Mouse (Mus musculus) heart, embryonic 16.5 days (tissue): Measurements from ENCODE around the gene Gm5726. TPM values are rescaled to one million over a fixed set of nuclear protein-coding genes. Genes with fewer than 3 reads are reported as not detected.
"Not testable (repeated sequence)": the region's sequence is repeated elsewhere in the genome, so short reads cannot be mapped to it uniquely, and the experiment has no call there.

Source experiments
- ATAC-seq: fragments of 200-750 bp; cut with Nextera tagmentation; replicated peaks from 2 replicates; pipeline ENCODE4 v1.8.0; 2017; ENCODE audit warnings: moderate number of reproducible peaks; ENCODE audit not compliant: insufficient read depth, low FRiP score; ENCODE audit errors: extremely low read depth
- H3K27ac ChIP-seq: fragments of 300-500 bp; sonication (generic); 2 replicates; pipeline ENCODE4 v1.5.1; 2014; ENCODE audit warnings: mild to moderate bottlenecking, low read length, control low read depth, moderate library complexity
- H3K27me3 ChIP-seq: fragments of 300-500 bp; sonication (generic); 2 replicates; pipeline ENCODE4 v1.6.1; 2014; ENCODE audit warnings: low read length, mixed read lengths; ENCODE audit not compliant: control insufficient read depth, insufficient read depth
- H3K36me3 ChIP-seq: fragments of 300-500 bp; sonication (generic); 2 replicates; pipeline ENCODE4 v1.6.1; 2014; ENCODE audit not compliant: control insufficient read depth, insufficient read depth
- H3K4me1 ChIP-seq: fragments of 300-500 bp; sonication (generic); 2 replicates; pipeline ENCODE4 v1.6.1; 2014; ENCODE audit warnings: low read length, mixed read lengths; ENCODE audit not compliant: control insufficient read depth, insufficient read depth
- H3K4me2 ChIP-seq: fragments of 300-500 bp; sonication (generic); 2 replicates; pipeline ENCODE4 v1.6.1; 2014; ENCODE audit warnings: low read depth, mild to moderate bottlenecking, control low read depth, low read length
- H3K4me3 ChIP-seq: fragments of 300-500 bp; sonication (generic); 2 replicates; pipeline ENCODE4 v1.5.1; 2014; ENCODE audit warnings: mild to moderate bottlenecking, control low read depth, low read length
- H3K9ac ChIP-seq: fragments of 300-500 bp; sonication (generic); 2 replicates; pipeline ENCODE4 v1.6.1; 2014; ENCODE audit warnings: low read length, control low read depth
- H3K9me3 ChIP-seq: fragments of 300-500 bp; sonication (generic); replicated peaks from 2 replicates; pipeline ENCODE4 v1.6.1; 2016; ENCODE audit warnings: low read length; ENCODE audit not compliant: control insufficient read depth
- WGBS: fragments of 180-500 bp; shearing (Covaris S2); extraction: QIAGEN DNeasy Blood & Tissue Kit; methylation state at CpG from one replicate; pipeline ENCODE4 v1.1.7; 2014; 5-methylcytosine and 5-hydroxymethylcytosine counted together
- polyA plus RNA-seq: library from polyadenylated mRNA; unstranded; fragments of >200 nt; fragmentation: Nextera tagmentation; extraction: Ambion mirVana; gene quantifications from 2 replicates; pipeline ENCODE4 v1.2.1, GENCODE M21; 2015

Gm5726 gene
- not detected in 2 replicates for polyA plus RNA-seq

DNA sequence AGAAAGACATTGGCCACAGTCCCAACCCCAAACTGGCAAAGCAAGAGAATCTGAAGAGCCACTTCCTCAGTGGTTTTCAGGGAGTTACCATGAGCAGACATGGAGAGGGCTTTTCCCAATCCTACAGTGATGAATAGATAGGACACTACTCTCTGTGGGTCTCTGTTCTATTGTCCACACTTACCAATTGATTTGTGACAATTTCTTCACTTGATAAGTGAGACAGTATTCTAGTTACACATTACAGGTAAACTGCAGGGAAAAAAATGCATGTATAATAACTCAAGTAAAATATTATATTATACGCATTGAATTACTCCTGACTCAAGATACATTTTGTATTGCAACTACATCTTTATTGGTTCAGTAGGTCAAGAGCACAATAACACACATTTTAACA is at the start of gene Gm5726:
Gene Gm5726 (minus strand): TSS at position 101 of the 400 bp plus-strand sequence.
- H3K9me3 ChIP-seq, H3K27me3 ChIP-seq, H3K4me3 ChIP-seq, H3K27ac ChIP-seq, H3K4me2 ChIP-seq, ATAC-seq, H3K9ac ChIP-seq, H3K4me1 ChIP-seq, H3K36me3 ChIP-seq: not testable (repeated sequence)
- WGBS = no CpG with 5 or more reads among the region's 1 CpGs

DNA sequence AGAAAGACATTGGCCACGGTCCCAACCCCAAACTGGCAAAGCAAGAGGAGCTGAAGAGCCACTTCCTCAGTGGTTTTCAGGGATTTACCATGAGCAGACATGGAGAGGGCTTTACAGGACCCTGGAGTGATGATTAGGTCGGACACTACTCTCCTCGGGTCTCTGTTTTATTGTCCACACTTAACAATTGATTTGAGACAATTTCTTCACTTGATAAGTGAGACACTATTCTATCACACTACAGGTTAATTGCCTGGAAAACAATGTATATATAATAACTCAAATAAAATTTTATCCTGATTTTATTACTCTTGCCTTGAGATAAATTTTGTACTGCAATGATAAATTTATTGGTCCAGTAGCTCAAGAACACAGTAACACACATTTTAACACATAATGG is 30.6 kb upstream of the Gm5726 start, which contains the start of gene Gm4141:
Gene Gm4141 (minus strand): TSS at position 101 of the 400 bp plus-strand sequence.
- not testable (repeated sequence) for H3K4me2 ChIP-seq, H3K27me3 ChIP-seq, H3K4me3 ChIP-seq, ATAC-seq, H3K9ac ChIP-seq, H3K27ac ChIP-seq, H3K36me3 ChIP-seq, H3K4me1 ChIP-seq, H3K9me3 ChIP-seq
- no CpG with 5 or more reads among the region's 3 CpGs for WGBS

DNA sequence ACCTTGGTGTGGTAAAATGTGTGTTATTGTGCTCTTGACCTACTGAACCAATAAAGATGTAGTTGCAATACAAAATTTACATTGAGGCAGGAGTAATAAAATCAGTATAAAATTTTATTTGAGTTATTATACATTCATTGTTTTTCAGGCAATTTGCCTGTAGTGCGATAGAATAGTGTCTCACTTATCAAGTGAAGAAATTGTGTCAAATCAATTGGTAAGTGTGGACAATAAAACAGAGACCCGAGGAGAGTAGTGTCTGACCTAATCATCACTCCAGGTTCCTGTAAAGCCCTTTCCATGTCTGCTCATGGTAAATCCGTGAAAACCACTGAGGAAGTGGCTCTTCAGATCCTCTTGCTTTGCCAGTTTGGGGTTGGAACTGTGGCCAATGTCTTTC is 12.0 kb downstream of the Gm5726 start, which contains the start of gene Vmn1r104:
Gene Vmn1r104 (plus strand): TSS at position 301 of the 400 bp plus-strand sequence.
- WGBS = no CpG with 5 or more reads among the region's 3 CpGs
- ATAC-seq, H3K9ac ChIP-seq, H3K4me3 ChIP-seq, H3K27me3 ChIP-seq, H3K9me3 ChIP-seq, H3K36me3 ChIP-seq, H3K4me2 ChIP-seq, H3K4me1 ChIP-seq, H3K27ac ChIP-seq: not testable (repeated sequence)

DNA sequence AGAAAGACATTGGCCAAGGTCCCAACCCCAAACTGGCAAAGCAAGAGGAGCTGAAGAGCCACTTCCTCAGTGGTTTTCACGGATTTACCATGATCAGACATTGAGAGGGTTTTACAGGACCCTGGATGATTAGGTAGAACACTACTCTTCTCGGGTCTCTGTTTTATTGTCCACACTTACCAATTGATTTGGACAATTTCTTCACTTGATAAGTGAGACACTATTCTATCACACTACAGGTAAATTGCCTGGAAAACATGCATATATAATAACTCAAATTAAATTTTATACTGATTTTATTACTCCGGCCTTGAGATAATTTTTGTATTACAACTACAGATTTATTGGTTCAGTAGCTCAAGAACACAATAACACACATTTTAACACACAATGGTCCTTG is 35.1 kb downstream of the Gm5726 start, which contains the start of gene Vmn1r103:
Gene Vmn1r103 (minus strand): TSS at position 101 of the 400 bp plus-strand sequence.
- H3K27ac ChIP-seq, H3K4me3 ChIP-seq, H3K9ac ChIP-seq, H3K27me3 ChIP-seq, H3K4me2 ChIP-seq, H3K4me1 ChIP-seq, H3K36me3 ChIP-seq, ATAC-seq, H3K9me3 ChIP-seq: not testable (repeated sequence)
- WGBS = no CpG with 5 or more reads among the region's 3 CpGs

Other genes starting within 250 kb of the Gm5726 start
- not detected in 2 replicates for gene Gm4133, start 211.7 kb downstream of the Gm5726 start, polyA plus RNA-seq
- not detected in 2 replicates for gene Gm5728, start 170.3 kb downstream of the Gm5726 start, polyA plus RNA-seq
- not detected in 2 replicates for gene Vmn1r100, start 127.8 kb downstream of the Gm5726 start, polyA plus RNA-seq
- gene Vmn1r101, start 103.2 kb downstream of the Gm5726 start, polyA plus RNA-seq = not detected in 2 replicates
- not detected in 2 replicates for gene Gm10670, start 70.8 kb downstream of the Gm5726 start, polyA plus RNA-seq
- not detected in 2 replicates for gene Vmn1r103, start 35.2 kb downstream of the Gm5726 start, polyA plus RNA-seq
- not detected in 2 replicates for gene Vmn1r104, start 11.9 kb downstream of the Gm5726 start, polyA plus RNA-seq
- not detected in 2 replicates for gene Gm4141, start 30.5 kb upstream of the Gm5726 start, polyA plus RNA-seq
- gene Gm4513, start 53.3 kb upstream of the Gm5726 start, polyA plus RNA-seq = not detected in 2 replicates
- not detected in 2 replicates for gene Vmn1r107, start 123.2 kb upstream of the Gm5726 start, polyA plus RNA-seq
- not detected in 2 replicates for gene Vmn1r111, start 157.5 kb upstream of the Gm5726 start, polyA plus RNA-seq
- not detected in 2 replicates for gene Gm10668, start 184.9 kb upstream of the Gm5726 start, polyA plus RNA-seq
- not detected in 2 replicates for gene Vmn1r112, start 225.4 kb upstream of the Gm5726 start, polyA plus RNA-seq
- not detected in 2 replicates for gene Vmn1r113, start 241.5 kb upstream of the Gm5726 start, polyA plus RNA-seq